Comparison of ENCODE assay signal across 15 mouse cellular contexts in genomic region chr5:104406756-104407155, GRCm38 (mm10). TPM values are rescaled to one million over a fixed set of nuclear protein-coding genes. Genes with fewer than 3 reads are reported as not detected.
A peak's percentile ranks its signal among the peaks of the same experiment; 100 is the strongest.
DNase-seq lines count a peak whose midpoint lies in the region; ATAC-seq and TF ChIP-seq lines count a peak whose summit lies in the region.
"Had no signal": no experiment of that assay in that cellular context is flagged by ENCODE, and none has a peak within 500 bp of the region (broad histone marks: within the 10 kb centered on the region; RNA-seq: fewer than 3 reads in every experiment).

No protein-coding gene starts in this region.

- H3K4me3 ChIP-seq in kidney, postnatal 0 days (replicated peaks; ENCODE audit: low read depth, low read length): no peak overlapping the region
- H3K4me3 ChIP-seq in embryonic facial prominence, embryonic 14.5 days (ENCODE audit: low read depth, low read length): no peak overlapping the region
- no peak overlapping the region for H3K4me3 ChIP-seq in limb, embryonic 13.5 days
- H3K4me3 ChIP-seq: heart, embryonic 12.5 days; liver, embryonic 12.5 days; lung, embryonic 15.5 days; midbrain, embryonic 13.5 days had no signal

- 27% methylated on average over 3 of the region's 3 CpGs for WGBS in kidney, postnatal 0 days
- 17% methylated on average over 3 of the region's 3 CpGs for WGBS in embryonic facial prominence, embryonic 14.5 days
- 8% methylated on average over 3 of the region's 3 CpGs for WGBS in limb, embryonic 13.5 days

- no peak overlapping the region for H3K4me2 ChIP-seq in kidney, postnatal 0 days (ENCODE audit: low read length)
- H3K4me2 ChIP-seq in embryonic facial prominence, embryonic 14.5 days (ENCODE audit: low read depth, low read length): no peak overlapping the region
- no peak overlapping the region for H3K4me2 ChIP-seq in limb, embryonic 13.5 days (replicated peaks)
- H3K4me2 ChIP-seq: heart, embryonic 12.5 days; liver, embryonic 12.5 days; lung, embryonic 15.5 days; midbrain, embryonic 13.5 days had no signal

- no peaks in the 10 kb centered on the region for H3K27me3 ChIP-seq in kidney, postnatal 0 days (ENCODE audit: insufficient read depth, low read length)
- no peaks in the 10 kb centered on the region for H3K27me3 ChIP-seq in embryonic facial prominence, embryonic 14.5 days (replicated peaks; ENCODE audit: control insufficient read depth, insufficient read depth, low read length)
- no peaks in the 10 kb centered on the region for H3K27me3 ChIP-seq in limb, embryonic 13.5 days
- H3K27me3 ChIP-seq: heart, embryonic 12.5 days; liver, embryonic 12.5 days; lung, embryonic 15.5 days; midbrain, embryonic 13.5 days had no signal

- TF ChIP-seq CTCF in kidney, postnatal 0 days (IDR thresholded peaks at IDR 0.05; ENCODE audit: low read depth): no peak

- intact Hi-C loops in heart, postnatal 10 days (cut with DNase I): no loop called here

- peak overlapping the region; percentile 27; the same call in 1 of the 2 replicates for H3K27ac ChIP-seq in kidney, postnatal 0 days
- H3K27ac ChIP-seq in embryonic facial prominence, embryonic 14.5 days (replicated peaks; ENCODE audit: low read depth, low read length): 0 out of 2 replicates have a peak overlapping the region, but pooled peaks have one; percentile 61
- H3K27ac ChIP-seq in limb, embryonic 13.5 days: peak overlapping the region; percentile 74
- H3K27ac ChIP-seq: liver, embryonic 12.5 days; midbrain, embryonic 13.5 days had no signal

- DNase-seq in adrenal gland, postnatal 10 days: peak; percentile 13
- DNase-seq in adrenal gland, adult 8-10 months: no peak
- DNase-seq in kidney, postnatal 0 days (ENCODE audit: low spot score): no peak
- no peak for DNase-seq in kidney, adult 9 months
- DNase-seq in embryonic facial prominence, embryonic 14.5 days (ENCODE audit: low spot score): peak; percentile 70
- no peak for DNase-seq in heart, postnatal 10 days
- DNase-seq in cerebellum, postnatal 10 days: no peak
- DNase-seq: cerebellum, adult 18-20 months; heart, postnatal 36 days had no signal

- ATAC-seq in kidney, postnatal 0 days (replicated peaks; ENCODE audit: low FRiP score, low read depth): no peak
- peak; percentile 53 for ATAC-seq in embryonic facial prominence, embryonic 14.5 days (ENCODE audit: low read depth)
- ATAC-seq in limb, embryonic 13.5 days (ENCODE audit: low FRiP score, low read depth): peak; percentile 58
- ATAC-seq: hindbrain, embryonic 16.5 days; liver, embryonic 12.5 days; midbrain, embryonic 13.5 days had no signal

- H3K4me1 ChIP-seq in kidney, postnatal 0 days (replicated peaks; ENCODE audit: insufficient read depth, low read length): no peaks in the 10 kb centered on the region
- H3K4me1 ChIP-seq in embryonic facial prominence, embryonic 14.5 days (ENCODE audit: control insufficient read depth, insufficient read depth, low read length): peaks cover 25% of the 10 kb centered on the region
- peaks cover 27% of the 10 kb centered on the region for H3K4me1 ChIP-seq in limb, embryonic 13.5 days
- H3K4me1 ChIP-seq: liver, embryonic 12.5 days had no signal

- H3K36me3 ChIP-seq in kidney, postnatal 0 days (ENCODE audit: insufficient read depth, low read length): no peaks in the 10 kb centered on the region
- H3K36me3 ChIP-seq in embryonic facial prominence, embryonic 14.5 days (ENCODE audit: control insufficient read depth, insufficient read depth, low read length): no peaks in the 10 kb centered on the region
- no peaks in the 10 kb centered on the region for H3K36me3 ChIP-seq in limb, embryonic 13.5 days
- H3K36me3 ChIP-seq: heart, embryonic 12.5 days; liver, embryonic 12.5 days; lung, embryonic 15.5 days; midbrain, embryonic 13.5 days had no signal

- no peaks in the 10 kb centered on the region for H3K9me3 ChIP-seq in kidney, postnatal 0 days (replicated peaks; ENCODE audit: low read length)
- no peaks in the 10 kb centered on the region for H3K9me3 ChIP-seq in embryonic facial prominence, embryonic 14.5 days (ENCODE audit: control insufficient read depth, low read length)
- no peaks in the 10 kb centered on the region for H3K9me3 ChIP-seq in limb, embryonic 13.5 days
- H3K9me3 ChIP-seq: heart, embryonic 12.5 days; liver, embryonic 12.5 days; lung, embryonic 15.5 days; midbrain, embryonic 13.5 days had no signal

- no peak overlapping the region for H3K9ac ChIP-seq in kidney, postnatal 0 days (ENCODE audit: low read depth, low read length)
- H3K9ac ChIP-seq in embryonic facial prominence, embryonic 14.5 days (ENCODE audit: low read depth, low read length): no peak overlapping the region
- no peak overlapping the region for H3K9ac ChIP-seq in limb, embryonic 13.5 days
- H3K9ac ChIP-seq: heart, embryonic 12.5 days; liver, embryonic 12.5 days; lung, embryonic 15.5 days; midbrain, embryonic 13.5 days had no signal

RNA-seq across cellular contexts. Expression of gene Spp1, which starts 28.2 kb away (rescaled TPM):
- total RNA-seq in adrenal gland, postnatal 10 days (2021): 100 to 1,000 TPM in 1 of 2 experiments, 1 to 10 TPM in 1; 7.9 to 122 TPM
- total RNA-seq in adrenal gland, adult 8-10 months (2022): 100 to 1,000 TPM in 2 of 4 experiments, 10 to 100 TPM in 2; 14.1 to 367 (median 92.9) TPM
- 1,587 and 1,767 TPM in 2 replicates for polyA plus RNA-seq in kidney, postnatal 0 days (2015; fragmentation: Nextera tagmentation; extraction: Ambion mirVana)
- 310 and 610 TPM in 2 replicates for polyA plus RNA-seq in embryonic facial prominence, embryonic 14.5 days (2014; fragmentation: Nextera tagmentation; extraction: Ambion mirVana)
- 11.1 and 11.3 TPM in 2 replicates for polyA plus RNA-seq in limb, embryonic 13.5 days (2015; fragmentation: Nextera tagmentation; extraction: Ambion mirVana)
- under 1 TPM in 1 of 2 experiments, not detected in 1; 0.17 TPM for total RNA-seq in heart, postnatal 10 days (2021)

RNA-seq across cellular contexts. Expression of gene Pkd2, which starts 52.5 kb away (rescaled TPM):
- total RNA-seq in adrenal gland, postnatal 10 days (2021): 10 to 100 TPM; 31.4 to 37.3 TPM
- 10 to 100 TPM; 44.1 to 68.0 (median 53.9) TPM for total RNA-seq in adrenal gland, adult 8-10 months (2022)
- 16.9 and 17.4 TPM in 2 replicates for polyA plus RNA-seq in kidney, postnatal 0 days (2015; fragmentation: Nextera tagmentation; extraction: Ambion mirVana)
- 25.9 and 27.6 TPM in 2 replicates for polyA plus RNA-seq in embryonic facial prominence, embryonic 14.5 days (2014; fragmentation: Nextera tagmentation; extraction: Ambion mirVana)
- 22.6 and 22.7 TPM in 2 replicates for polyA plus RNA-seq in limb, embryonic 13.5 days (2015; fragmentation: Nextera tagmentation; extraction: Ambion mirVana)
- total RNA-seq in heart, postnatal 10 days (2021): 10 to 100 TPM; 35.3 to 35.9 TPM

Comparison
In these comparisons a context has a peak if more than half of its experiments do, and no peak if none do; other contexts are left out.
1. DNase-seq: peak in adrenal gland, postnatal 10 days (single experiment) and embryonic facial prominence, embryonic 14.5 days (single experiment); none in adrenal gland, adult 8-10 months (single experiment), kidney, postnatal 0 days (single experiment), kidney, adult 9 months (single experiment), heart, postnatal 10 days (0 of 2) and cerebellum, postnatal 10 days (0 of 2).
2. RNA of gene Spp1, which starts 28.2 kb away (total RNA-seq): 14.1 to 367 TPM in adrenal gland, adult 8-10 months and 7.9 to 122 TPM in adrenal gland, postnatal 10 days; 0.17 TPM in heart, postnatal 10 days; every median in the first group is over 4 times any median in the second.
3. Peak in every context shown above with its lines, with median percentiles within 50 percentile points of each other: H3K27ac ChIP-seq.